Mouse (Mus musculus) gastrocnemius, adult 2 months (tissue): Measurements from ENCODE around the gene Btc. TPM values are rescaled to one million over a fixed set of nuclear protein-coding genes. Genes with fewer than 3 reads are reported as not detected.

Experiments used
- DNase-seq: peaks from one replicate; pipeline ENCODE4 v3.0.0; 2022
- H3K27ac ChIP-seq: fragments of 200-600 bp; 2 replicates; pipeline ENCODE4 v1.8.1; 2022; ENCODE audit warnings: mild to moderate bottlenecking
- H3K4me3 ChIP-seq: fragments of 200-600 bp; 2 replicates; pipeline ENCODE4 v1.8.1; 2022; ENCODE audit warnings: mild to moderate bottlenecking, moderate library complexity
- CTCF ChIP-seq: fragments of 200-600 bp; IDR thresholded peaks from 2 replicates; pipeline ENCODE4 v1.8.1; 2022; ENCODE audit warnings: antibody characterized with exemption, mild to moderate bottlenecking, moderate library complexity
- intact Hi-C: fragments of 180-260 bp; cut with DNase I; formaldehyde crosslinking; loops from one replicate; pipeline ENCODE4 v1.15.1; 2025
- total RNA-seq, 2 experiments: library from RNA; stranded (reverse); gene quantifications; 2 replicates each; pipeline ENCODE4 v1.2.3; 2021

Btc gene
- total RNA-seq, 2 experiments from 2014 or later, result 0.15 to 0.67 TPM

GRCm38 (mm10) chr5:91307907-91308306, 94.9 kb downstream of the Btc start:
- intact Hi-C loops, result loop anchor here (2.0 to 5.0 kb wide), 2 partner anchors 331 to 355 kb away; no protein-coding TSS in a partner anchor
- DNase-seq, result no peak
- Histone ChIP-seq H3K4me3 (no peak overlapping the region), H3K27ac (no peak overlapping the region)
- TF ChIP-seq CTCF, result peak; percentile 88

Other genes with a start within 250 kb of the Btc start
- 10 to 100 TPM; 13.1 to 19.9 TPM for gene Parm1, start 114.6 kb upstream of the Btc start, total RNA-seq